Mouse (Mus musculus): ENCODE measurements around the gene Wdr95.
"Not testable (repeated sequence)": the region's sequence is repeated elsewhere in the genome, so short reads cannot be mapped to it uniquely, and the experiment has no call there.

Wdr95 gene

DNA sequence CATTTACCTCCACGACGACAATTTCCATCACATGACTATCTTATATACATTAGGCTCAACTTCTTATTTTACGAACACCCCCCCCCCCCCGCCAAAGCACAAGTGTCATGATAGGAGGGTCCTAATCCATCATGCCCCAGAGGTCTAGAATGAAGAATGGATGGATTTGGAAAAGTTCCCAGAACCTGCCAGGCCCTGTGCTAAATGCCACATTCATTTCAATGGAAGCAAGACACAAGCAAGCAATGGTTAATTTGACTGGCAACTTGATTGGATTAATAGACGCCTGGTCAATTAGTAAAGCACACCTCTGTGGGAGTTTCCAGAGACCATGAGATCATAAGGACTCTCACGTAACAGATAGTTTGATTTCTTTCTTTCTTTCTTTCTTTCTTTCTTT is 11.4 kb upstream of the Wdr95 start:
- no peak for DNase-seq (ENCODE audit: extremely low spot score)

DNA sequence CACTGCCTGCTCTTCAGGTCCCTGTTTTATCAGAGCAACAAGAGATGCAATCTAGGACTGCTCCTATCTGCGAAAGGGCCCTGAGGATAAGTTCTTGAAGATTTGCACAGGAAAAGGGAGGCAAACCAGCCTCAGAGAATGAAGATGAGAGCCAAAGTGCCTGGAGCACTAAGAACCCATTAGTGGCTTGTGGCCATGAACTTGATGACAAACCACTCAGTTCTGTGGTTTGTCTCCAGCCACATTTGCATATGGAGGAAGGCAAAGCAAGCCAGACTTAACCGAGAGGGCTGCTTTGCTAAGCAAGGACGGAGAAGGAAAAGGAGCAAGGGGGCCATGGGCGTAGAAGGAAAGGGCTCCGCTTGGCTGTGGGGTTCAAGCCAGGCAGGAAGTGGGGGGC is 7.7 kb upstream of the Wdr95 start:
- no peak for DNase-seq (ENCODE audit: extremely low spot score)

DNA sequence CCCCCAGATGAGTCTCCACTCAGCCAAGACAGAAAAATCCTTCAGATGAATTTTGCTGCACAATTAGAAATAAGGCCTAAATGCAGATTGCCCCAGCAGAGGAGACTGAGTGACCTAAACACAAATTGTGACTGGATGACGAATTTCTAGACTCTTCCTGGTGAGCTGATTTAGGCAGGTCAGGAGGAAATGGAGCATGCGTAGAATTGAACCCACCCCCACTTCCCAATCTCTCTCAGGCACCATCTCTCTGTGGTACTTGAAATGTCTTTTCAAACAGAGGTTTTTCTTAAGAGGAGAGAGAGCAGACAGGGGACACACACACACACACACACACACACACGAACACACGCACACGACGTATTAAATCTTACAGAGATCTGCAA is 4.6 kb upstream of the Wdr95 start:
- no peak for DNase-seq (ENCODE audit: extremely low spot score)

DNA sequence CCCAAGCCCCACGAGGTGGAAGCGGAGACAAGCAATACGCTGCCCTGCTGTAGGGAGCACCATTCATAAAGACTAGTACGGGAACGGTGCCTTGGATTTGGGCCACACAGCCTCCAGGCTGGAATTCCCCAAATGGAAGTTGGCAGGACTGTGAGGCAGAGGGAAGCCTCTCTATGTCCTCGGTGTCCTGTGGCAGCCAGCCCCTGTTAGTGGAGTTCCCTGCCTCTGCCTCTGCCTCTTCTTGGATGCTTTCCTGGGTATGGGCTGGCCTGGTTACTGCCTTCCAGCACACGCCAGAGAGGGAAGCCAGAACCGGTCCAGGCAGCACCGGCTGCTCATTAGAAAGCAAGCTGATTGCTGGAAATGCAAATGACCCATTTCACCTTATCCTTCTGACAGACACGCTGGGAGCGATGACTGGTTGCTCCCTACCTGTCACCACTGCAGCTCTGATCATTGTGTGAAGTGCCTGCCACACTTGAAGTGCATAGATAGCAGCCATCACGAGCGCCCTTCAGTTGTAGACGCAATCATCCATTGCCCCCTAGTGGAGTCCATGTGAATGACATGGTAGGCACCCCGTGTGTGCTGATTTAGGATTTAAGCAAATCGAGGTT is 4.1 kb upstream of the Wdr95 start:
- peak; percentile 82 for DNase-seq (ENCODE audit: extremely low spot score)

DNA sequence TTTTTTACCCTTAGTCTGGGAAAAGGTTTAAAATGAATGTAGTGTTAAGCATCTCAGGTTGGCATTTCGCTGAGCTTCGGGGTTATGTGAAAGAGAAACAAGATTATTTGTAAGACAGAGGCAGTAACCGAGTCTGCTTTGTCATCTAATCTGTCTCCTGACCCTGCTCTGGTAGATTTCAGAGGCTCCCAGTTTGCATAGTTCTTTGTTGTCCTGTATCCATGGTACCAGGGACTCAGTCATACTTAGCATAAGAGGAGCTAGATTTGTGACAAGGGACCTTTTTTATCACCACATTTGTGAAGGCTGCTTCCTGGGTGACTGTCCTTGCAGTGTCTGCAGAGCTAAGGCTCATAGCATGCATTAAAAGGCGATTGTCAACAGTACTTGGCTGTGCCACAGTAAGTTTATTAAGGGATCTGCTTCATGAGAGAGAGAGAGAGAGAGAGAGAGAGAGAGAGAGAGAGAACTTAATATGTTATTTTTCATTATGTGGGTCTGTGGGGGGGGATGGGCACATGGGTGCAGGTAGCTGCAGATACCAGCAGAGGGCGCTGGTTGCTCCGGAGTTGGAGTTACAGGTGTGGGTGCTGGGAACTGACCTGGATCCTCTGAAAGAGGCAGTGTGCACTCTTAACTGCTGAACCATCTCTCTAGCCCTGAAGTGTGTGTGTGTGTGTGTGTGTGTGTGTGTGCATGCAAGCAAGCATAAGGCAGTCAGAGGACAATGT is 3.3 kb upstream of the Wdr95 start:
- no peak for DNase-seq (ENCODE audit: extremely low spot score)

DNA sequence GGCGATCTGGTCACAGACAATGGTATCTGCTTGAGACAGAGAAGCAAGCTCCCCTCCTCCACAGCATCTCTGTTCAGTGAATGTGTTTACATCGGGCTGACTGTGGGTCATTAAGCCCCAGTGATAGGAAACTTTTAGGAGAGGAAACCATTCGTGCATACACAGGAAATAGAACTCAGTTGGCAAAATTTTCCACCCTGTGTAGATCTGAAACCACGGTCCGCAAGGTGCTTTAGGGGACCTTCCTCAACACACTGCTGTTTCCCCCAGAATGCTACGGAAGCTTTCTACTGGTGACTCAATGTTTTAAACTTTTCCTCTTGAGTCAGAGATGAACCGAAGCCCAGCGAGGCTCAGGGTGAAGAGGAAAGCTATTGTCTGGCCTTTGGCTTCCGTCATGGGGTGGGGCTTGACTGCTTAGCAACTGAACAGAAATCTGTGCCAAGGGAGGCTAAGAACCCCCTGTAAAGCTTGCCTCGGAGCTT is 2.0 kb upstream of the Wdr95 start:
- peak; percentile 24 for DNase-seq (ENCODE audit: extremely low spot score)

DNA sequence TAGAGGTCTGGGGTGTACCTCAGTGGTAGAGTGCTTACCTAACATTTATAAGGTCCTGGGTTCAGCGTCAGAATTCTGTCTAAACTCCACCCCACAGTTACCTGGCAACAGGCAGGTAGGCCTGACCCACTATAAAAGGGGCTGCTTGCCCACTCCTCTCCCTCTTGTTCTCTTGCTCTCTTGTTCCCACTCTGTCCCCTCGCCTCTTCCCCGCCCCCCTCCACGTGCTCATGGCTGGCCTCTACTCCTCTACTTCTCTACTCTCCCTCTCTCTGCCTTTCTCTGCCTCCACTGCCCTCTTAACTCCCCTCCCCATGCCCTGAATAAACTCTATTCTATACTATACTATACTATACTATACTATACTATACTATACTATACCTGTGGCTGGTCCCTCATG is 1.2 kb upstream of the Wdr95 start:
- not testable (repeated sequence) for DNase-seq (ENCODE audit: extremely low spot score)

DNA sequence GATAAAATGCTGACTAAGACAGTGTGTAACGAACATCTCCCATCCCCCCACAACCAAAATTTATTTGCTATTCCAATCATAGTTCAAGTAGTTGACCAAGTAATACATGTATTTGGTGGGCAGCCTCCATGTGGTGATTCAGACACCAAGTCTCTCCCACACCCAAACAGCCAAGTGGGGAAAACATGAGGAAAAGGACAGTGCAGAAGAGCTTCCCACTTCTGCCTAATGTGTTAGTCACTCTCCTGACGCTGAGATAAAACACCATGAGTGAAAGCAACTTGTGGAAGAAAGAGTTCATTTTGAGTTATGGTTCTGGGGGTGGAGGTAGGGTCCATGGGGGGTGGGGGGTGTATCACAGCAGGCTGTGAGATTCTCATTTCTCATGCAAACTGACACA is 5.4 kb downstream of the Wdr95 start:
- no peak for DNase-seq (ENCODE audit: extremely low spot score)

DNA sequence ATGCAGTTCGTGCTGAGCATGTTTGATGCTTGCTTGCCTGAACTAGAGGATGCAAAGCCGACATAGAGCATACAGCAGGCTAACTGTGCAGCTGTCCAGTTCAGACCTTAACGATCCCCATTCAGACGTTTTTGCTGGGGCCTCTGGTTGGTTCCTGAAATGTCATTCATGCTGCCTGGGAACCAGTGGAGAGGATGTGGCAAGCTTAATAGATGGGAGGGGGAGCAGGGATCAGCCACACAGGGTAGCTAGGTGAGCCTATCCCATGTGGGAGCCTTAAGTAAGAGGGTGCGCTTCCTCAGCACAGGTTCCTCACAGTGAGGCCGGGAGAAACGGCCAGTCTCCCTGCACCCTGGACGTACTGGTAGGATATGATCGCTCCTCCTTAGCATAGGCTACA is 7.5 kb downstream of the Wdr95 start:
- no peak for DNase-seq (ENCODE audit: extremely low spot score)

DNA sequence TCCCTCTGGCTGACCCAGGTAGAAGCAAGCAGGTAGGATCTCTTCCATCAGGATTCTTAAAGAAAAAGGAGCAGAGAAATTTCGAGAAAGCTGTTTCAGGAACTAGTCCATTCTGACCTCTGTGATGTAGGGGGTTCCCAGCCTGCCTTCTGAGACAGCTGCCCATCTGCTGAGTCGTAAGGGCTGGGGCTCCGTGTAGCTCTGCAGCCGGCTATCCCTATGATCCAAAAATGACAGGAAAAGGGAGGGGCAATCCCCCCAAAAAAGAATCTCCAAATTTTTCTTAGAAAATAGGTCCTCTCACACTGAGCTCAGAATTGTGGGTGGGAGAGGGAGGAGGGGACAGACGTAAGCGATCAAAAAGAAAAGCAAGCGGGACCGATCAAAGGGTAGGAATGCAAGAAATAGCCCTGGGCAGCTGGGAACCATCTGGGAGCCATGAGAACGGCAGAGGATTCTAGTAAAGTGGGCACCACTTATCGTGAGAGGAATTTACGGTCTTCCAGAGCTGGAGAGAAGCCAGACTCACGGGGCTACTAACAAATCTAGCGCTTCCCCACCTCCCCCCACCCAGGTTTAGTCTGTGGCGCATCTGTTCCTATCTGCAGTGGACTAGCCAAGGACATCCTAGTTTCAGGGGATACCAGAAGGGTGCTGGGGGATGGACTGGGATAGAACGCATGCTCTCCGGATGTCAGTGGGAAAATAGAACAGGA is 9.5 kb downstream of the Wdr95 start:
- DNase-seq (ENCODE audit: extremely low spot score) = peak; percentile 20

DNA sequence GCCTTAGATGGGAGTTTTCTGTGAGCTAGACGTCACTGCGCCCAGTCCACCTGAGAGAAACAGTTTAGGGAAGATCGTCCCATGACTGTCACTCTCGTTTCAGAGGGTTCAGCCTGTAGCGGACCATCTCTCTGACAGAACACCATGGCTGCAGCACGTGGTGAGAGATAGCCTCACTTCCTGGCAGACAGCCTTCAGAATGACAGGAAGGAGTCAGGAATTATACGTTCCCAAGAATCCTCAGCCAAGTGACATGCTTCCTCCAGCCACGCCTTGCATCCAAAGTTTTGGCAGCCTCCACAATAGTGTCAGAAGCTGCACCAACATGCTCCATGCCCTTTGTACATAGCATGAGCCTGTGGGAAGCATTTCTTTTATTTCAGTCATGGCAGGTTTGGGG is 10.1 kb downstream of the Wdr95 start:
- DNase-seq (ENCODE audit: extremely low spot score) = no peak

DNA sequence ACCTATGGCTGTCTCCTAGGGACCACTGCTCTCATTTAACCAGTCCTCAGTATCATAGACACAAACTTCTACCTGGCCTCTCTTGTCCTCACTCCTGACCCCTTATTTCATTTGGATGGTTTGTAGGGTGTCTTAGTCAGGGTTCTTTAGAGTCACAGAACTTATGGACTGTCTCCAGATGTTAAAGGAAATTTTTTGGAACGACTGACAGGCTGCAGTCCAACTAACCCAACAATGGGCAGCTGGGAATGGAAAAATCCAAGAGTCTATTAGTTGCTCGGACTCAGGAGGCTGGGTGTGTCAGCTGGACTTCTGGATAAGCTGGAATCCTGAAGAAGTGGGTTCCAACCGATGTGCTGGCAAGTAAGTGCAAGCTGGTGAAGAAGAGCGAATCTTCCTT is 10.6 kb downstream of the Wdr95 start:
- no peak for DNase-seq (ENCODE audit: extremely low spot score)

DNA sequence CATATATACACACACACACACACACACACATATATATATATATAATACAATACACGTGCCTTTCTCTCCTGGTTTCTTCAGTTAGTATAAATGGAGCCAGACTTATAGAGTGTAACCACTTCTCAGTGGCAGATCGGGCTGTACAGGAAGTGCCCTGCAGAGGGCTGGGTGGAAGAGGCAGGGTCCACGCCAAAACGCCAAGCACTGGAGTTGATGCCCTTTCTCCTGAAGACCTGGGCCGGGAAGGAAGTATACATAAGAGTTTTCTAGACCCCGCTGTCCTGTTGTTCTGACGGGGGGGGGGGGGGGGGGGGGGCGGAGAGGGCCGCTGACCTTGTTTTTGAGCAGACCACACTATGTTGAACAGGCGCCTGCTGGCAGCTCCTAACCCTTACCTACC is 22.7 kb downstream of the Wdr95 start:
- no peak for DNase-seq (ENCODE audit: extremely low spot score)

DNA sequence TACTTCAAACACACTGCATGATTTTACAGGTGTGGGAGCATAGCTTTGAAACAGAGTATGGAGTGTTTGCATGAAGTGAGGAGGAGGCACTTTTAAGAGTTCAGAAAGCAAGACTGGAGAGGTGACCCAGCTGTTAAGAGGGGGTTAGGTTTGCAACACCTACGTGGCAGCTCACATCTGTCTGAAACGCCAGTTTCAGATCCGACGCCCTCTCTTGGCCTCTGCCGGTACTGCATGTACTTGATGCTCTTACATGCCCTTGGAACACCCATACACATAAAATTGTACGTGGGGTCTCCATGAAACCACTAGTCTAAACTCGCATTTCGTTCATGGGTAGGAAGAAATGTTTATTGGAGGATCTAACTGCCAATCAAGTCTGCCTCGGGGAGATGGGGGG is 24.3 kb downstream of the Wdr95 start:
- no peak for DNase-seq (ENCODE audit: extremely low spot score)

DNA sequence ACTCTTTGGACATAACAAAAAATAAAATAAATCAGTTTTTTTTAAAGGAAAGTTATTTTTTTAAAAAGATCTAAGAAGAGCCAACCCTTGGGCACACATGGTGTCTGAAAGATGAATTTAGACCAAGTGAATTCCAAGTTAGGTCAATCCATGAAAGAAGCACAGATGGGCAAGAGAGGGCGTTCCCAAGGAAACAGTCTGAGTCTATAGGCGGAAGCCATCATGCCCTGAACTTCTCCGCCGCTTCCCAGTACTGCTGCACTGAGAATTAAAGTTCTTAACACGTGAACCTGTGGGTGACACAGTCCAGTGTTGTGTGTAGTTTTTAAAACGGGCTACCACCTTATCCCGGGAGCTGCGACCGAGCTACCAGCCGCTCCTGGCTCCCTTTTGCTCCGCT is 24.9 kb downstream of the Wdr95 start:
- DNase-seq (ENCODE audit: extremely low spot score) = no peak

DNA sequence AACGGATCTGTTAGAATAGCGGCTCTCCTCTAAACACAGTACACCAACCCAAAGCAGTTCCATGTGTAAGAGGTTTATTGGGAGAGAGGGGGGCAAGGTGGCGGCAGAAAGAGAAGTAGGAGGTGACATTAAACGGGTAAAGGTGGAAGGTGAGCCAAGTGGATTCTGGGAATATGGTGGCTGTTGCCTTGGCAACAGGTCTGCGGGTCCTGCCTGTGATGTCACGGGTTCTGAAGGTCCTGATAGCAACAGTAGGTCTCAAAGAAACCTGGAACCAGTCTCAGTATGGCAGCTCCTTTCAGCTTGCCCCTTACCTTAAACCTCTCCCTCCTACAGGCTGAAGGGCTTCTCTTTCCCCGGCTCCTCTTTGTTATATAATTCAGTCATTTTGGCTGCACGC is 25.9 kb downstream of the Wdr95 start:
- DNase-seq (ENCODE audit: extremely low spot score) = no peak

DNA sequence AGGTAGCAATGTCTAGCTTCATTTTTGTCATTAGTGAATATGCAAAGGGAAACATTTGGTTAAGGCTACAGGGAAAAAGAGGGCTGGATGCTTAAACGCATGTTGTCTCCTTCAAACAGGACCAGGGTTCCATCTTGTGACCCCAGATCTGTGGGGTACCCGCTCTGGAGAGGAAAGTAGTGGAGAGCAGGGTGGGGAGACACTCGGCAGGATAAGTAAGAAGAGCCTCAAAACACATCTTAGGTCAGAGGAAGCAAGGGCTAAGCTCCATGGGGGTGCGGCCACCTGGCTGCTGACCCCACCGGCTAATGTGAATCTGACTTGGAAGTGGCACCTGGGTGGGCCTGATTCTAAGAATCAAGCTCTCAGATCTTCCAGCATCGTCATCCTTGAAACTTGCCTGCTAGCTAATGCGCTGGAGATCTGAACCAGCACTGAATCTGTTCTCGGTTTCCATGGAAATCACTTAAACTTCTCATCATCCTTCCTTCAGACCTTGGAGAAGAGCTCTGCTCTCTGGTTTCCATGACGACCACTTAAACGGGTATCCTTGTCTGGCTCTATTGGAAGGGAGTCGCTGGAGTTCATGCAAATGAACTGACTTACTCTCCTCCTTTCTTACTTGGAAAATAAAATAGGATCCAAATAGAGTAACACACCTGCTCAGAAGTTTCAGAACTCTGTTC is 32.6 kb downstream of the Wdr95 start:
- DNase-seq (ENCODE audit: extremely low spot score) = no peak

DNA sequence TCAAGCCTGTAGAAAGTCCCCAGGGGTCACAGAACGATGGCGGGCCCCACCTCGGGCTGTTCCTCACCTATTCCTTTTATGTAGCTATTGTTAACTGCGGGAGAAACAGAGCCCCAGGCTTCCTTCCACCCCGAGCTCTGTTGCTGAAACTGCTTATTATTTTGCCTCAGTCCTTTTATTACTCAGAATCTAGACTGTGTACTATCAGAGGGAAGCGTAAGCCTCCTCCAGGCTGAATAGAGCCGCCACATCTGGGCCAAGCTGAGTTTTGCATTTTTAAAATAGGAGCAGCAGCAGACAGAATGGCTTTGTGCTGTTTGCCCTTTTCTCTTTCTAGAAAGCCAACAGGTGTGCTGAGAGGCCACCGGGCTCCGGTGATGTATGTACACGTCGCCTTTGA is 37.5 kb downstream of the Wdr95 start:
- no peak for DNase-seq (ENCODE audit: extremely low spot score)

DNA sequence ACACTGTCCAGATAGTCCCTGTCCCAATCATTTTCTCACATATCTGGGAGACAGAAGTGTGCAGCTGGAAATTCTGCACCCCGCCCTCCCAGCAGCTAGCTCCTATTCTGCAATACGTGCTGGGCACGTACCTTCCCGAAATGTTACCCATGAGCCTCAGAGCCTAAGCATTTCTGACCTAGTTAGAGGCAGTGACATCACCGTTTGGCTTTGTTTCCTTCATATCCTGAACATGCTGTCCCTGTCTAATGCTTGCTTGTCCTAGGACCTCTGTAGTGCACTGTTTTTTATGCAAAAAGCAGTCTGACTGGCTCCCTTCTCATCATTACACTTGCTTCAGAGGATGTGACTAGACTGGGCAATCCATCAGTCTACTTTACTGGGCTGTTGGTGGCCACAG is 38.5 kb downstream of the Wdr95 start:
- DNase-seq (ENCODE audit: extremely low spot score) = no peak

DNA sequence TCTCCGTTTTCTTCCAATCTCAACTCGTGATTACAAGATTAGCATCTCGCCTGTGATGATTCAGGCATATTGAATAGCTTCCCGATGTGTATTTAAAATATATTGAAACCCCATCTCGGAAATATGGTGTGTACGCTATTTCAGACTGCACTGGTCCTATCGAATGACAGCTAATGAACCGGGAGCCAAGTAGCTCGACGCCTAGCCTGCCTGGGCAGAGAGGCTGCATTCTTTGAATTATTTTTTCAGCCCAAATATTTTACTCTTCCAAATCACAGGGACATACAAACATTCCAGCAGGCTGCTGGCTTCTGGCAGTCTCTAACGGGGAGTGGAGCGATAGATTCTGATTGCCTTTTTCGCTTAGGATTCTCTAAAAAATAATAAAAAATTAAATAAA is 40.5 kb downstream of the Wdr95 start:
- no peak for DNase-seq (ENCODE audit: extremely low spot score)

DNA sequence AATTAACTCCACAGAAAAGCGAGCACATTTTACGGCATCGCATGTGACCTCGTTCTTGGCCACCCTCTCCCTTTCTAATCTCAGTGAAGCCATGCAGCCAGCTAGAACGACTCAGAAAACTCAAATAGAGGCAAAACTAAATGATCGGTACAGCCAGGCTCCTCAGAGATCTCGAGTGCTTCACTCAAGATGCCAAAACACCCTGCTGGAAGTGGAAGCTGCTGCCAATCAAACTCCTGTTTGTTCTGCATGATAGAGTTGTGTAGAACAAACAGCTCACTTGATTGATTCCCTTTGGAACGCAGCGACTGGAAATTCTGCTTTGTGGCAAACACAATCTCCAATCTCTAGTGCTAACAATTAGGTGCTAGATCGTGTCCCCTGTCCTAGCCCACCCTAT is 48.5 kb downstream of the Wdr95 start:
- no peak for DNase-seq (ENCODE audit: extremely low spot score)

DNA sequence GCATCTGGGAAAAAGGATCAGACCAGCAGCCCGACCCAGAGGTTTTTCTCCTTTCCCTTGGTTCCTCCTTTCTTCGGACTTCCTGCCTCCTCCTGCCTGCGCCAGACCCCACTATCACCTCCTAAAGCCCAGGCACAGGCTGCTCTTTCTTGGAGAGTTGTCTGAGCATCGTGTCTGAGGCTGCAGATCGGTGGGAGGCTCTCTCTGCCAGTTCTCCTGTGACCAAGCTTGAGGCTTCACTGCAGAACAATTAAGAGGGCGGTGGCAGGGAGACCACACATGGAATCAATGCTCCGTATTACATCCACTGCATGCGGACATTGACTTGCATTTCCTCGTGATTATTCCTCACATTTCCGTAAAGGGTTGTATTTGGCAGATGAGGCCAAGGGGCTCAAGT is 49.0 kb downstream of the Wdr95 start:
- DNase-seq (ENCODE audit: extremely low spot score) = no peak
